In genomic region chr16:33953008-33953407, GRCm38 (mm10) we compare ENCODE assay signal across 13 mouse cellular contexts.
"Had no signal": no experiment of that assay in that cellular context is flagged by ENCODE, and none has a peak within 500 bp of the region (broad histone marks: within the 10 kb centered on the region; RNA-seq: fewer than 3 reads in every experiment).

No protein-coding gene starts in this region.

- DNase-seq: gastrocnemius, adult 2 months; gastrocnemius, postnatal 10 days; gastrocnemius, postnatal 25 days; heart, adult 2 months; heart, postnatal 14 days; heart, postnatal 36 days; kidney, adult 18-20 months; kidney, adult 8-10 months; kidney, postnatal 10 days; kidney, postnatal 25 days; kidney, postnatal 4 days; liver; liver, embryonic 13.5 days had no signal
